Mouse (Mus musculus): ENCODE measurements around the gene Aif1.
"Not testable (repeated sequence)": the region's sequence is repeated elsewhere in the genome, so short reads cannot be mapped to it uniquely, and the experiment has no call there.

Aif1 gene

GRCm38 (mm10) chr17:35140490-35140996, 35.3 kb downstream of the Aif1 start:
- DNase-seq: no peak

- no peak for DNase-seq
These were observed 36.6 kb downstream of the Aif1 start for GRCm38 (mm10) chr17:35139269-35139668.

- no peak for DNase-seq
These were observed 40.1 kb downstream of the Aif1 start for GRCm38 (mm10) chr17:35135591-35136320.

GRCm38 (mm10) chr17:35134801-35135590, 40.9 kb downstream of the Aif1 start, which contains the start of gene Bag6:
Gene Bag6 (plus strand): TSS chr17:35135178.
- DNase-seq: peak; percentile 97

GRCm38 (mm10) chr17:35133517-35133916, 42.4 kb downstream of the Aif1 start:
- no peak for DNase-seq

- DNase-seq: no peak
These were observed 43.7 kb downstream of the Aif1 start for GRCm38 (mm10) chr17:35132174-35132560.

- no peak for DNase-seq
These were observed 44.2 kb downstream of the Aif1 start, which contains the start of gene Apom for GRCm38 (mm10) chr17:35131500-35132173. Gene Apom (minus strand): TSS chr17:35132050.

- no peak for DNase-seq
These were observed 44.8 kb downstream of the Aif1 start for GRCm38 (mm10) chr17:35131038-35131437.

GRCm38 (mm10) chr17:35128996-35129395, 46.9 kb downstream of the Aif1 start:
- DNase-seq: no peak

- DNase-seq: no peak
These were observed 48.9 kb downstream of the Aif1 start for GRCm38 (mm10) chr17:35127017-35127416.

- peak; percentile 68 for DNase-seq
These were observed 49.7 kb downstream of the Aif1 start, which contains the start of gene D17H6S53E for GRCm38 (mm10) chr17:35126206-35126611. Gene D17H6S53E (plus strand): TSS chr17:35126373.

GRCm38 (mm10) chr17:35125578-35125977, 50.3 kb downstream of the Aif1 start:
- DNase-seq: no peak

GRCm38 (mm10) chr17:35125081-35125480, 50.8 kb downstream of the Aif1 start:
- DNase-seq: no peak

GRCm38 (mm10) chr17:35124261-35124896, 51.5 kb downstream of the Aif1 start:
- not testable (repeated sequence) for DNase-seq

- not testable (repeated sequence) for DNase-seq
These were observed 52.6 kb downstream of the Aif1 start for GRCm38 (mm10) chr17:35123287-35123686.

GRCm38 (mm10) chr17:35121871-35122303, 54.0 kb downstream of the Aif1 start, which contains the start of gene Csnk2b:
Gene Csnk2b (minus strand): TSS chr17:35122053.
- peak; percentile 57 for DNase-seq

GRCm38 (mm10) chr17:35121143-35121799, 54.6 kb downstream of the Aif1 start, which contains the start of gene Gpank1:
Gene Gpank1 (plus strand): TSS chr17:35121455.
- peak; percentile 96 for DNase-seq
